Mouse (Mus musculus) adrenal gland, postnatal 14 days (tissue): Measurements from ENCODE around the gene Fam186a. TPM values are rescaled to one million over a fixed set of nuclear protein-coding genes. Genes with fewer than 3 reads are reported as not detected.
"Not testable (repeated sequence)": the region's sequence is repeated elsewhere in the genome, so short reads cannot be mapped to it uniquely, and the experiment has no call there.

Experiments
- DNase-seq: peaks from one replicate; pipeline ENCODE4 v3.0.0; 2021; ENCODE audit warnings: mixed read lengths
- long read RNA-seq, 2 experiments: library from polyadenylated mRNA; stranded (forward); transcript quantifications; one replicate each; pipeline ENCODE4 v2.0.0; 2021
- total RNA-seq: library from RNA; stranded (reverse); gene quantifications from 2 replicates; pipeline ENCODE4 v1.2.3, GENCODE M21; 2021

Gene Fam186a
- total RNA-seq = 0.04 and 0.07 TPM in 2 replicates
- long read RNA-seq, experiment 1 = 0 reads
- long read RNA-seq, experiment 2 = 0 reads

- no peak for DNase-seq
Observed at GRCm38 (mm10) chr15:99966961-99967360, at the start of gene Fam186a. Gene Fam186a (minus strand): TSS chr15:99967061.

DNA sequence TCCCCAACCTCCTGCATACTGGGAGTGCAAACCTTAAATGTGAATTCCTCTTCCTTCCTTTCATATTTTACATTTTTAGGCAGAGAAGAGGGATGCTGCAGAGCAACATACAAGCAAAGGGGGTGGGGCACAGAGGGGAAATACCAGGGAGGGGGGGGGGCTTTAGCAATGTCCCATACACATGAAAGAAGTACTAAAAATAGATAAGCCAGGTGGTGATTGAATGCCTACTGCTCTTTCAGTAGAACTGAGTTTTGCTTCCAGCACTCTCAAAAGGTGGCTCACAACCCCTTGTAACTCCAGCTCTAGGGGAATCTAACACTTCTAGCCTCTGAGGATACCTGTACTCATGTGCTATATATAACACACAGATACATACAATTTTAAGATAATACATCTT, 39.3 kb upstream of the Fam186a start:
- no peak for DNase-seq

DNA sequence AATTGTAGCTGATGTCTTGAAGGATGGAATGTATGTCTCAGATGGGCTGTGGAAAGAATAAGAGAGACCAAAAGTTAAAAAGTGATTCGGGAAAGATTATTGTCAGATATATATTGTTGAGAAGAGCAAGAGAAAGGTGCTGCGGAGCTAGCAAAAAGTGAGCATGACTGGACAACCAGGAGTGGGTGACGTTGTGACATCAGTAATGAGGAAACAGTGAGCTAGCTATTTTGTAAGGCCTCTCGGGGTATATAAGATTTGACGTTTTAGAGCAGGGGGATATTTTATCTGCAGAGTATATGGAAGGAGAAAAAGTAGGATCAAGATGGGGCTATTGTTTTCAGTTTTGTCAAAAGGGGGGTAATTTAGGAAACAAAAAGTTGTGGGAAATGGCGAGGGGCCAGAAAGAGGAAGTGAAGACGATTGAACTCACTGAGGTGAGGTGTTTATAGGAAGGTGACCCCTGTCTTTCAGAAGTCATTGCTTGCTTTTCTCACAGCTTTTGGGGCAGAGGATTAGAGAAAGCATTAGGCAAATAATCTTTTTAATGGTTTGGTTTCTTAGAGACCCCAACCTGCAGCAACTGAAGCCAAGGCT, 37.9 kb upstream of the Fam186a start:
- DNase-seq = no peak

GRCm38 (mm10) chr15:99999390-99999789, 32.5 kb upstream of the Fam186a start:
- DNase-seq = no peak

GRCm38 (mm10) chr15:99997114-99997804, 30.4 kb upstream of the Fam186a start:
- DNase-seq = no peak

- no peak for DNase-seq
Observed at GRCm38 (mm10) chr15:99993100-99993499, 26.2 kb upstream of the Fam186a start.

DNA sequence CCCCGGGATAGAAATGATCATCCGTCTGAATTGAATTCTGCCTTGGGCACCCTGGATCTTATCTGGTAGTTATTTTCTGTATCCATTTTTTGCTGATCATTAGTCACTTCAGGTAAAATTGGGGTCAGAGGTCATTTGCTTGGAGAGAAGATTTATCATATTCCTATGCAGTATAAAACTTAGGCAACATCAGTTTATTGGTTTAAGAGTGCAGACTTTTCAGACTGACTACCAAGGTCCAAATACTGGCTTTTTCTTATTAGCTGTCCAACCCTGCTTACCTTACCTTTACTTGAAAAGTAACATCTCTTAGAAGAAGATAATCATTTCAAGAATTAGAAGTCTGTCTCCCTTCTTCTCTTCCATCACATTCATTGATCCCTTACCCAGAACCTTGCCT, 12.9 kb upstream of the Fam186a start:
- DNase-seq = no peak

- no peak for DNase-seq
Observed at GRCm38 (mm10) chr15:99979266-99979665, 12.4 kb upstream of the Fam186a start.

DNA sequence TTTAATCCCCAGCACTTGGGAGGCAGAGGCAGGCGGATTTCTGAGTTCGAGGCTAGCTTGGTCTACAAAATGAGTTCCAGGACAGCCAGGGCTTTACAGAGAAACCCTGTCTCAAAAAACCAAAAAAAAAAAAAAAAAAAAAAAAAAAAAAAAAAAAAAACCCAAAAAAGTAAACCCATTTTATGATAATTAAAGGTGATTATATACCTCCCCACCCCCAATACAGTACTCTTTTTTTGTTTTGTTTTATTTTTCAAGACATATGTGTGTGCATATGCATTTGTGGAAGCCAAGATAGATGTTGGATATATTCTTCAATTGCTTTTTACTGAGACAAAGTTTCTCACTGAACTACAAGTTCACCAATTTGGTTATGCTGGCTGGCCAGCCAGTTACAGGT, 9.3 kb upstream of the Fam186a start:
- DNase-seq = not testable (repeated sequence)

- DNase-seq = no peak
Observed at GRCm38 (mm10) chr15:99974476-99975220, 7.8 kb upstream of the Fam186a start.

DNA sequence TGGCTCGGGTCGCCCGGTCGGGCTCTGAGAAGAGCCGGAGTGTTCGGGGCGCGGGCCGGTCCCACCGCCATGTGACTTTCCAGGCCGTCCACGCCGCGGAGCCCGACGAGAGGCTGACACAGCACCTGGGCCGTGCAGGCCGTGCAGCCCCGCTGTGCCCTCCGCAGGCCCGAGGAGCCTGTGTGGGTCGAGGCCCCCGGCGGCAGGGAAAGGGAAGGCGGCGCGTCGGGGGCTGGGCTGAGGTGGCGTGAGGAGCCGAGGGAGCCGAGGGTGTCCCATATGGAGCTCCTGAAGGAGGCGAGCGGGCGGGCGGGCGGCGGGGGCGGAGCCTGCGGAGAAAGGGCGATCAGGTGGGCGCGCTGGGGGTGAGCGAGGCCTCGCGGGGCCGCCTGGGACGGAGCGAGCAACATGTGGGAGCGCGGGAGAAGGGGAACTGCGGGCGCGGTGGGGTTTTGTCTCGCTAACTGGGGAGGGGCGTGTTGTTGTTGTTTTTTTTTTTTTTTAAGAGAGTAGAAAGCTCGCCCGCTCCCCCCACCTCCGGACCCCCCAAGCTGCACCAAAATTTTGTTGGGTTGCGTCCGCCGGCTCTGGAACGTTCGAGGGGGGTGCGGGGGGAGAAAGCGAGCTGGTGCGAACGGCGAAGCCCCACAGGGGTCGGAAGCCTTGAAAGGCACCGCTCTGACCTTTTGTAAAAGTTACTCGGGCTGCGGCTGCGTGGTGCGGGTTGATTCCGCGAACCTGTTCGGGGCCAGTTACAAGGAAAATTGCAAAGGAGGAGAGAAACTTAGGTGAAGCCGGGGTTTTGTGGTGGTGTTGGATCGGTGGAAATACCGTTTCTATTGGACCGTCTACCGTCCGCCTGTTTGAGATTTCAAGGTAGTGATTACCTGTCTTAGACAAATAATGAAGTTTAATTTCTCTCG, 6.4 kb upstream of the Fam186a start:
- peak; percentile 85 for DNase-seq

DNA sequence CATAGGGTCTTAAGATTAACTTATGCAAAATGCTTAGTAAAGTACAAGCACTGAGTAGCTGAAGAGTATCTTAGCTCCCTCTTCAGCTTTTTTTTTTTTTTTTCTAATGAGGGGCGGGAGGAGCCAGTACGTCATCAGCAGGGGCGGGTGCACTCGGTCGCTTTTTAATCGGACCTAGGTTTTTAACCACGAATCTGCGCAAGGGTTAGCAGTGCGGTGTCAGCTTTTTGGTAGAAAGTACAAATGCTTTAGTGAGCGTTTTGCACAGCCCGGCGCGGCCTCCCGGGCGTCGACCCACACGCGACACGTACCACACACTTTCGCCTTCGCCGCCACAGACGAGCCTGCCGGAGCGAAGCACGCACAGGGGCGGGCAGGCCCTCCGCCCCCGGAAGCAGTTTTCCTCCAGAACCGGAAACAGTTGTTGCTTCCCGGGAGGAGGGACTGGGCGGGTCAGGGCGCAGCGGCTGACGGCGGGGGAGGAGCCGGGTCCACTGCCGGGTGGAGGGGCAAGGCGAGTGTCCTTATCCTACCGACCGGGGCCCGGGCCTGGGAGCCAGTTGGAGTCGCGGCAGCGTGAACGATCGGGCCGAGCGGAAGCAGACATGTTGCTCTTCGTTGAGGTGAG, 5.6 kb upstream of the Fam186a start:
- DNase-seq = peak; percentile 99

DNA sequence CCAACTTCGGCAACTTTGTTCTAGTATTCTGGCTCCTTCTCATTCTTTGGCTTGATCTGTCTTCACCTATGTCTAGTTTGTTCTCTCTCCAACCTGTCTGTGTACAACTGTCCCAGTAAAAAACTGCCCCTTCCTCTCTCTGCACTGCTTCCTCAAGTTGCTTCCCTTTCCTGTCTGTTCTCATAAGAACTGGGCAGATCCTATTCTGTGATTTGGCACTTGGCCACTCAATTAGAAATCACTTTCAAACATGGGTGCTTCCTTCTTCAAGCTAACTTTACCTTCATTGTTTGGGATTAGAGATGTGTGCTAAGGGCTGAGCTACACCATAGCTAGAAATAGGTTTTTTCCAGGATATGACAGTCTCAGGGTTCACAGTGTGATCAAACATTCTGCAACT, 3.7 kb upstream of the Fam186a start:
- DNase-seq = no peak

GRCm38 (mm10) chr15:99969765-99970164, 2.9 kb upstream of the Fam186a start, which contains the start of gene Larp4:
Gene Larp4 (plus strand): TSS chr15:99970065.
- DNase-seq = not testable (repeated sequence)

DNA sequence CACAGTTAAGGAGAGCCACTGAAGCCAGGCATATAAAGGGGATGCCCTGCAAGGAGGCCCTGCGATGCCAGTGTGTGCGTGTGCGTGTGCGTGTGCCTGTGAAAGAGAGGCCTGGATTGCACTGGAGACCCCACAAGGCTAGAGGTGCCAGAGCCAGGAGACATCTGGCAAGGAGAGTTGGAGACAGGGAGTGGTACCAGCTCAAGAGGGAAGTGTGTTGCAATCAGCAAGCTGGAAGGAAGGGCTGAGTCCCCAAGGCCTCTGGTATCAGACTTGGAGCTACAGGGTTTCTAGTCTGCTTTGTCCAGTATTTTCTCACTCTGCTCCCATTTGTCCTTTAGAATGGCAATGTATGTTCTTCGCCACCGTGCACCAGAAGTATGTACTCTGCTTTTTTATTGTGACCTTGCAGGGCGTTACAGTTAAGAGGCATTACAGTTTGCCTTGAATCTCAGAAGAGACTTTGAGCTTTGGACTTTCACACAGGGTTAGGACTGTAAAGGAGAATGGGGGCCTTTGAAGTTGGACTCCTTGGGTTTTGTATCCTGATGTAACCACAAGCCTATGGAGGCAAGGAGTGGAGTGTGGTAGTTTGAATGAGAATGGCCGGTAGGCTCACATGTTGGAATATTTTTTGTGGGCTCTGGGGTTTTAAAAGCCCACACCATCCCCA, 1.6 kb downstream of the Fam186a start:
- peak; percentile 21 for DNase-seq

GRCm38 (mm10) chr15:99955324-99955723, 11.5 kb downstream of the Fam186a start:
- DNase-seq = no peak

DNA sequence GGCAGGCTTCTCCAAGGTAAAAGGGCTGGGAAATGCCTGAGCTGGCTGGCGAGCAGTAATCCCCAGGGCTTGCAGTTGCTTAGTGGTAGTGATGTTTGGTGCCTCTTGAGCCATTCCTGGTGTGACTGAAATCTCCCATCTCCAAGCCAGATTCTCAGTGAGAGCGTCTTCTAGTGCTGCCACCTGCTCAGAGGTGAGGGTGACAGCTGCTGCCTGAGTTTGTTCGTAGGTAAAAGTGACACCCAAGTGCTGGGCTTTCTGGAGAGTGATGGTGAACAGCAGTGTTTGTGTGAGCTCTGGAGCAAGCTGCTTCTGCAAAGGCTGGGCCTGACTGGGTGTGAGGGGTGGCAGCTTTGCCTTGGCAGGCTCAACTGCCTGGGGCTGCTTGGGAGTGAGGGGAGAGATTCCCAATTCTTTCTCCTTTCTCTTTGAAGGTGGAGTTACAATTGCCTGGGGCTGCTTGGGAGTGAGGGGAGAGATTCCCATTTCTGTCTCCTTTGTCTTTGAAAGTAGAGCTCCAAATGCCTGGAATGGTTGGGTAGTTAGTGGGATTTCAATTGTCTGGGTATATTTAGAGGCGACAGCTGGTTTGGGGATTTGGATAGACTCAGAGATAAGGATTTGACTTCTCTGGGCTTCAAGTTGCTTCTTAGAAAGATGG, 25.8 kb downstream of the Fam186a start:
- peak; percentile 31 for DNase-seq

DNA sequence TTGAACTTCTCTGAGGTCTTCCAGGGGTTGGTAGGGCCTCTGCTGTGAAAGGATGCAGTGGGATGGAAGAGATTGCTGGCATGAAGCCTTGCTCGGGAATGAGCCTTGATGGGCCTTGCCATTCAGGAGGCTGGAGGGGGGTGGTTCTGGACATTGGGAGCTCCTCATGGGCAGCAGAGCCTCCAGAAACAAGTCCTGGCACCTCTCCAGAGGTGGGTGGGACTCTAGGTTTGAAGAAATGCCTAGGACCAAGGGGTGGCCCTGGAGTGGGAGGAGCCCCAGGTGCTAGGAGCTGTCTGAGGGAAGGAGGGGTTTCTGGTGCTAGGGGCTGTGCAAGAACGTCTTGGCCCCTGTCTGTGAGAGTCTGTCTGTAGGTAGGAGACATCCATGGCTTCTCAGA, 26.4 kb downstream of the Fam186a start:
- DNase-seq = no peak

DNA sequence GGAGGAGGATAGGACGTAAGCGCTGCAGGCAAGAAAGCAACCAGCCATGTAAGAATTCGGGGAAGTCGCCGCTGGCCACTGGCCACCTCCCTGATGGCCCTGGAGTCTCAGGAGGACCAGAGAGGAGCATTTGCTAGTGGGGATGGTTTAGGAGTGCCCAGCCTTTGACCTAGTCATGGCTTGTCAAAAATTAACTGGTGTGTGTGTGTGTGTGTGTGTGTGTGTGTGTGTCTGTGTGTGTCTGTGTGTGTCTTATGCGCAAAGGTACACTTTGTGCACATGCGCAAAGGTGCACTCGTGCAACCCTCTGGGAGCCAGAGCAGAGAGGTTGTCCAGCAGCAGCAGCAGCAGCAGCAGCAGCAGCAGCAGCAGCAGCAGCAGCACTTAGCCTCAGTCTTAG, 29.0 kb downstream of the Fam186a start:
- no peak for DNase-seq

DNA sequence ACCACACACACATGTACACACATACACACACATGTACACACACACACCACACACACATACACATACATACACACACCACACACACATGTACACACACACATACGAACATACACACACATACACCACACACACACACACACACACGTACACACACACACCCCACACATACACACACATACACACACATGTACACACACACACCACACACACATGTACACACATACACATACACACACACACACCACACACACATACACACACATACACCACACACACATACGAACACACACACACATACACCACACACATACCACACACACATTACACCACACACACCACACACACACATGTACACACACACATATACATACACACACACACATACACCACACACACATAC, 30.2 kb downstream of the Fam186a start:
- DNase-seq = no peak

DNA sequence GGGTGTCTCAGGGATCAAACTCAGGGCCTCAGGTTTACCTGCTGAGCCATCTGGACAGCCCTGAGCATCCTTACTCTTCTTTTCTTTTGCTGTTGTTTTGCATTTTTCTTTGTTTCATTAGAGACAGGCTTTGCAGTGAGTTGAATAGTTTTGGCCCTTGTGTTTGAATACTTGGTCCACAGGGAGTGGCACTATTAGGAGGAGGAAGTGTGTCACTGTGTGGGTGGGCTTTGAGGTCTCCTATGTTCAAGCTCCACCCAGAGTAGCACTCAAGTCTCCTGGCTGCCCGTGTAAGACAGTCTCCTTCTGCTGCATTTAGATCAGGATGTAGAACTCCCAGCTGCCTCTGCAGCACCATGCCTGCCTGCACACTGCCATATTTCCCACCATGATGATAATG, 32.4 kb downstream of the Fam186a start:
- DNase-seq = no peak
